In the genomic region with DNA sequence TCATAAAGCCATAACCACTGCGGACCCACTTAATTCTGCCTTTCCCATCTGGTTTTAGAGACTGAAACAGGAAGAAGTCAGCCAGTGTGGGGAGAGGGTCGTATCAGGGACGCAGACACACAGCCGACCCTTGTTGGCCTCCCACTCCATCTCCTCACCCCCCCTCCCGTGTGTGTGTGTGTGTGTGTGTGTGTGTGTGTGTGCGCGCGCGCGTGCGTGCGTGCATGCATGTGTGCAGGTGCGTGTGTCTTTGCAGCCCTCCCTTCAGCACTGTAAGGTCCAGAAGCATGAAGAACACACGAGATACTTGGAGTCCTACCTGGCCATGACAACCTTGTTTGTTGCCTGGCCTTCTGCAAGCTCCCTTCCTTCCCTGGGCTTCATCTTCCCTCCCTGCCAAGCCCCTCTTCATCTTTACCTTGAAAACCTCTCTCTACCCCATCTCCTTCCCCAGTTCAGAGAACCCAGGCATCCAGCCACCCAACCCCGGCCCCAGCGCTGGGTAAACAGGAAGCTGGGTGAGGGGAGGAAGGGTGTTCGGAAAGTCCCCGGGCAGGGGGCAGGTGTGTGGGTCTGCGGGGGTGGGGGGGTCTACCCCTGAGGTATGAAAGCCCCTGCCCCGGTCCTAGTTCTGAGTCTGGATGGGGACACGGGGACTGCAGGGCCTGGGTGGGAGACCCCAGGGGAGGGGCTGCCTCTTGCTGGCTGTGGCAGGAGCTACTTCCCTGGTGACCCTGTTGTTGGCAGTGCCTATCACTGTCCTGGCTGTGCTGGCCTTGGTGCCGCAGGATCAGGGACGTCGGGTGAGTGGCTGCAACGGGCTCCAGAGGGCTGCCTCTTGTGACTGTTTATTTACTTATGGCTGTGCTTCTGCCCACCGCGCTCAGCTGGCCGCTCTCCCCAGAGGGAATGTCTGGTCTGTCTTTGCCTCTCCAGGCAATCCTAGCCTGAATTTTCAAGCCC, we compare ENCODE assay signal across 8 mouse cellular contexts. TPM values are rescaled to one million over a fixed set of nuclear protein-coding genes. Genes with fewer than 3 reads are reported as not detected.
DNase-seq lines count a peak whose midpoint lies in the region; ATAC-seq and TF ChIP-seq lines count a peak whose summit lies in the region.

Ltb (plus strand) TSS at position 559 of the 963 bp plus-strand sequence.

- TF ChIP-seq CTCF in midbrain, postnatal 0 days (IDR thresholded peaks at IDR 0.05) = no peak

- no peak for ATAC-seq in embryonic facial prominence, embryonic 11.5 days (replicated peaks; ENCODE audit: insufficient number of reproducible peaks, low FRiP score, low TSS enrichment, low read depth)
- ATAC-seq in midbrain, postnatal 0 days (ENCODE audit: low FRiP score) = no peak
- ATAC-seq in megakaryocyte progenitor cell, adult 5-6 weeks (replicated peaks; ENCODE audit: poor library complexity) = no peak

- H3K27me3 ChIP-seq in heart, embryonic 10.5 days (ENCODE audit: insufficient read depth, poor library complexity, severe bottlenecking) = peaks cover 62% of the 10 kb centered on the region
- H3K27me3 ChIP-seq in embryonic facial prominence, embryonic 11.5 days (ENCODE audit: control insufficient read depth, insufficient read depth, low read length) = peaks cover 21% of the 10 kb centered on the region
- peaks cover 14% of the 10 kb centered on the region for H3K27me3 ChIP-seq in midbrain, postnatal 0 days (ENCODE audit: insufficient read depth, low read length)

- DNase-seq in heart, embryonic 10.5 days (ENCODE audit: low spot score) = no peak
- no peak for DNase-seq in heart, adult 18-20 months
- no peak for DNase-seq in embryonic facial prominence, embryonic 11.5 days (ENCODE audit: low spot score)
- no peak for DNase-seq in large intestine, adult 2 months (ENCODE audit: low read depth, low spot score)
- DNase-seq in midbrain, postnatal 0 days (ENCODE audit: low spot score) = no peak
- no peak for DNase-seq in layer of hippocampus, postnatal 14 days (ENCODE audit: low spot score in 2 of 2)
- DNase-seq in ovary, postnatal 10 days (ENCODE audit: low spot score) = no peak

- 0 out of 2 replicates have a peak within 1 kb of the TSS, but pooled peaks have one; percentile 10 for H3K4me2 ChIP-seq in embryonic facial prominence, embryonic 11.5 days (ENCODE audit: low read depth, low read length)
- peak within 1 kb of the TSS; percentile 59 for H3K4me2 ChIP-seq in midbrain, postnatal 0 days (ENCODE audit: low read depth, low read length, poor library complexity, severe bottlenecking)

- WGBS in heart, embryonic 10.5 days = 53% methylated on average over 28 of the region's 28 CpGs
- WGBS in embryonic facial prominence, embryonic 11.5 days = 60% methylated on average over 28 of the region's 28 CpGs
- WGBS in large intestine, adult 2 months = 58% methylated on average over 28 of the region's 28 CpGs
- WGBS in midbrain, postnatal 0 days = 80% methylated on average over 28 of the region's 28 CpGs

- no peak within 1 kb of the TSS for H3K9ac ChIP-seq in embryonic facial prominence, embryonic 11.5 days (replicated peaks; ENCODE audit: low read length)
- H3K9ac ChIP-seq in midbrain, postnatal 0 days (replicated peaks; ENCODE audit: low read length, poor library complexity, severe bottlenecking) = no peak within 1 kb of the TSS

- peak within 1 kb of the TSS; percentile 62 for H3K4me3 ChIP-seq in heart, embryonic 10.5 days
- no peak within 1 kb of the TSS for H3K4me3 ChIP-seq in embryonic facial prominence, embryonic 11.5 days (ENCODE audit: low read depth, low read length)
- H3K4me3 ChIP-seq in midbrain, postnatal 0 days (ENCODE audit: low read depth, low read length) = peak within 1 kb of the TSS; percentile 40; the same call in 1 of the 2 replicates

- H3K9me3 ChIP-seq in heart, embryonic 10.5 days = no peaks in the 10 kb centered on the region
- no peaks in the 10 kb centered on the region for H3K9me3 ChIP-seq in embryonic facial prominence, embryonic 11.5 days (replicated peaks; ENCODE audit: control insufficient read depth, low read length)
- no peaks in the 10 kb centered on the region for H3K9me3 ChIP-seq in midbrain, postnatal 0 days (ENCODE audit: low read length)

- H3K4me1 ChIP-seq in heart, embryonic 10.5 days = peaks cover 34% of the 10 kb centered on the region
- no peaks in the 10 kb centered on the region for H3K4me1 ChIP-seq in embryonic facial prominence, embryonic 11.5 days (ENCODE audit: control insufficient read depth, insufficient read depth, low read length)
- H3K4me1 ChIP-seq in midbrain, postnatal 0 days (ENCODE audit: insufficient read depth, low read length) = no peaks in the 10 kb centered on the region

- H3K27ac ChIP-seq in heart, embryonic 10.5 days = peak within 1 kb of the TSS; percentile 47; the same call in 1 of the 2 replicates
- H3K27ac ChIP-seq in embryonic facial prominence, embryonic 11.5 days (replicated peaks; ENCODE audit: low read depth, low read length) = no peak within 1 kb of the TSS
- H3K27ac ChIP-seq in midbrain, postnatal 0 days (ENCODE audit: low read depth, low read length) = no peak within 1 kb of the TSS

- no peaks in the 10 kb centered on the region for H3K36me3 ChIP-seq in heart, embryonic 10.5 days
- H3K36me3 ChIP-seq in embryonic facial prominence, embryonic 11.5 days (replicated peaks; ENCODE audit: control insufficient read depth, insufficient read depth, low read depth, low read length) = no peaks in the 10 kb centered on the region
- no peaks in the 10 kb centered on the region for H3K36me3 ChIP-seq in midbrain, postnatal 0 days (ENCODE audit: insufficient read depth, low read length)

RNA-seq across cellular contexts. Expression of gene Ltb, which starts in this region (rescaled TPM):
- 0.15 TPM in 1 of 2 replicates, not detected in the other for polyA plus RNA-seq in heart, embryonic 10.5 days (2016; fragmentation: Nextera tagmentation; extraction: Ambion mirVana)
- total RNA-seq in heart, adult 18-20 months (2021) = 10 to 100 TPM in 1 of 2 experiments, 1 to 10 TPM in 1; 1.5 to 12.1 TPM
- polyA plus RNA-seq in embryonic facial prominence, embryonic 11.5 days (2014; fragmentation: Nextera tagmentation; extraction: Ambion mirVana) = 0.32 and 0.48 TPM in 2 replicates
- 23.4 and 35.1 TPM in 2 replicates for polyA plus RNA-seq in large intestine, adult 2 months (2012; rRNA removed)
- 1.4 and 2.1 TPM in 2 replicates for total RNA-seq in midbrain, postnatal 0 days (2014; rRNA removed)
- 1.0 and 1.6 TPM in 2 replicates for polyA plus RNA-seq in midbrain, postnatal 0 days (2015; fragmentation: Nextera tagmentation; extraction: Ambion mirVana)
- total RNA-seq in layer of hippocampus, postnatal 14 days (2021) = 1 to 10 TPM in 1 of 2 experiments, under 1 TPM in 1; 0.55 to 1.0 TPM
- 0.22 and 0.81 TPM in 2 replicates for total RNA-seq in megakaryocyte progenitor cell, adult 5-6 weeks (2015)
- total RNA-seq in megakaryocyte progenitor cell, adult 5-6 weeks (2017) = 0.47 and 4.4 TPM in 2 replicates
